Mouse (Mus musculus) ovary, adult 18-20 months (tissue): Measurements from ENCODE around the gene Calhm1.
"Not testable (repeated sequence)": the region's sequence is repeated elsewhere in the genome, so short reads cannot be mapped to it uniquely, and the experiment has no call there.

Source experiments
- DNase-seq: peaks from one replicate; pipeline ENCODE4 v3.0.0; 2022; ENCODE audit warnings: low spot score, mixed read lengths

The Calhm1 gene

GRCm38 (mm10) chr19:47152062-47152369 lies 8.0 kb upstream of the Calhm1 start:
- DNase-seq, result no peak

- no peak for DNase-seq
Observed at GRCm38 (mm10) chr19:47151332-47152061, 7.4 kb upstream of the Calhm1 start.

- no peak for DNase-seq
Observed at GRCm38 (mm10) chr19:47149854-47150253, 5.8 kb upstream of the Calhm1 start.

- DNase-seq, result no peak
Observed at GRCm38 (mm10) chr19:47148267-47148847, 4.3 kb upstream of the Calhm1 start.

GRCm38 (mm10) chr19:47142438-47142837 lies 1.6 kb downstream of the Calhm1 start:
- no peak for DNase-seq

GRCm38 (mm10) chr19:47139611-47140010 lies 4.4 kb downstream of the Calhm1 start:
- not testable (repeated sequence) for DNase-seq

GRCm38 (mm10) chr19:47137771-47138421 lies 6.2 kb downstream of the Calhm1 start, which contains the start of gene Calhm2:
Gene Calhm2 (minus strand): TSS chr19:47138294.
- DNase-seq, result no peak

GRCm38 (mm10) chr19:47137051-47137581 lies 6.9 kb downstream of the Calhm1 start:
- DNase-seq, result no peak

- no peak for DNase-seq
Observed at GRCm38 (mm10) chr19:47136170-47136569, 7.9 kb downstream of the Calhm1 start.

GRCm38 (mm10) chr19:47135568-47135967 lies 8.5 kb downstream of the Calhm1 start:
- no peak for DNase-seq

- no peak for DNase-seq
Observed at GRCm38 (mm10) chr19:47133161-47133560, 10.9 kb downstream of the Calhm1 start.

GRCm38 (mm10) chr19:47130551-47131125 lies 13.4 kb downstream of the Calhm1 start:
- DNase-seq, result no peak

GRCm38 (mm10) chr19:47128835-47129234 lies 15.2 kb downstream of the Calhm1 start:
- no peak for DNase-seq

- no peak for DNase-seq
Observed at GRCm38 (mm10) chr19:47128164-47128563, 15.9 kb downstream of the Calhm1 start.

- DNase-seq, result no peak
Observed at GRCm38 (mm10) chr19:47122802-47123201, 21.3 kb downstream of the Calhm1 start.

GRCm38 (mm10) chr19:47121054-47121453 lies 23.0 kb downstream of the Calhm1 start:
- no peak for DNase-seq

- no peak for DNase-seq
Observed at GRCm38 (mm10) chr19:47118634-47119033, 25.4 kb downstream of the Calhm1 start.

GRCm38 (mm10) chr19:47104641-47105271 lies 39.3 kb downstream of the Calhm1 start:
- DNase-seq, result no peak

- no peak for DNase-seq
Observed at GRCm38 (mm10) chr19:47101080-47101479, 43.0 kb downstream of the Calhm1 start.
